In the genomic region with DNA sequence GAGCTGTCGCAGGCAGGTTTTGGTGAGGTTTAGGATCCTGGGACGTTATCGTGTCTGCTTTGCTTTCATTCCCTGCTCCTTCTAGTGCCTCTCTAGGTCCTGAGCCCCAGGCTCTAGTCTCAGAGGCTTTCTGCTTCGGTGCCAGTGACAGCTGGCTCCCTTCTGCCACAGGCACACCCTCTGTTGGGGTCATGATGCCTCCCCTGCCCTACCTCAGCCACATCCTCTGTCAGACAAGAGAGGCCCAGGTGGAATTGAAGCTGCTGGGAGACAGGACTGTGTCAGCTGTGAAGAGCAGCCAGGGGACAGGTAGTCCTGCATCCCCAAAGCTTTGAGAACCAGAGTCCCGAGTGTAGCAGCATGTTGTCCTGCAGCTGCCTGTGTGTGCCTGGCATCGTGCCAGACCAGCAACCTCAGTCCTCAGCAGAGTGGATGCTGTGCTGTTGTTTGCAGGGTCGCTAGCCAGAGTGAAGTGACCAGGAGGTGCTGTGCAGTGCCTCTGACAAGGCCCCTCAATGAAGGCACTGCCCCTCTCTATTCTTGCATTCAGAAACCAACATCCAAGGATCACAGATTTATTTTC, we compare ENCODE assay signal across 14 mouse cellular contexts. TPM values are rescaled to one million over a fixed set of nuclear protein-coding genes. Genes with fewer than 3 reads are reported as not detected.
A peak's percentile ranks its signal among the peaks of the same experiment; 100 is the strongest.
DNase-seq lines count a peak whose midpoint lies in the region; ATAC-seq lines count a peak whose summit lies in the region.
"Had no signal": no experiment of that assay in that cellular context is flagged by ENCODE, and none has a peak within 500 bp of the region (broad histone marks: within the 10 kb centered on the region; RNA-seq: fewer than 3 reads in every experiment).

No protein-coding gene starts in this region.

- no peak for DNase-seq in kidney, adult 8-10 months
- DNase-seq in midbrain, embryonic 11.5 days (ENCODE audit: low spot score, missing footprints): peak; percentile 49
- DNase-seq in thymus, postnatal 0 days (ENCODE audit: low spot score): peak; percentile 77
- no peak for DNase-seq in frontal cortex, postnatal 25 days (ENCODE audit: low spot score in 2 of 2)
- DNase-seq in urinary bladder, postnatal 14 days (ENCODE audit: low spot score): no peak
- DNase-seq in frontal cortex, postnatal 36 days (ENCODE audit: low spot score in 2 of 2): no peak
- DNase-seq: B cell, adult 2 months; embryo, embryonic 11 days; layer of hippocampus, postnatal 36 days; right cerebral cortex, postnatal 4 days had no signal

- H3K4me3 ChIP-seq in kidney, embryonic 14.5 days (ENCODE audit: low read length): no peak overlapping the region
- H3K4me3 ChIP-seq in forebrain, embryonic 15.5 days: no peak overlapping the region
- no peak overlapping the region for H3K4me3 ChIP-seq in midbrain, embryonic 11.5 days (ENCODE audit: low read depth, low read length)

- no peak overlapping the region for H3K9ac ChIP-seq in kidney, embryonic 14.5 days (ENCODE audit: low read depth, low read length)
- peak overlapping the region; percentile 16; the same call in 1 of the 2 replicates for H3K9ac ChIP-seq in forebrain, embryonic 15.5 days (replicated peaks)
- 0 out of 2 replicates have a peak overlapping the region, but pooled peaks have one; percentile 10 for H3K9ac ChIP-seq in midbrain, embryonic 11.5 days (ENCODE audit: low read length)
- H3K9ac ChIP-seq: liver, embryonic 14.5 days had no signal

- no peak overlapping the region for H3K4me2 ChIP-seq in kidney, embryonic 14.5 days (replicated peaks; ENCODE audit: low read depth, low read length)
- no peak overlapping the region for H3K4me2 ChIP-seq in forebrain, embryonic 15.5 days (replicated peaks)
- H3K4me2 ChIP-seq in midbrain, embryonic 11.5 days: no peak overlapping the region

- H3K4me1 ChIP-seq in kidney, embryonic 14.5 days (ENCODE audit: control insufficient read depth, insufficient read depth, low read length): peaks cover 18% of the 10 kb centered on the region; the same call in 1 of the 2 replicates
- H3K4me1 ChIP-seq in forebrain, embryonic 15.5 days: peaks cover 61% of the 10 kb centered on the region
- peaks cover 26% of the 10 kb centered on the region for H3K4me1 ChIP-seq in midbrain, embryonic 11.5 days (ENCODE audit: control insufficient read depth, insufficient read depth, low read length)

- 48% methylated on average over 7 of the region's 7 CpGs for WGBS in kidney, embryonic 14.5 days
- WGBS in forebrain, embryonic 15.5 days: 39% methylated on average over 7 of the region's 7 CpGs
- 74% methylated on average over 7 of the region's 7 CpGs for WGBS in midbrain, embryonic 11.5 days

- H3K9me3 ChIP-seq in kidney, embryonic 14.5 days (ENCODE audit: control insufficient read depth, low read length): no peaks in the 10 kb centered on the region
- no peaks in the 10 kb centered on the region for H3K9me3 ChIP-seq in forebrain, embryonic 15.5 days
- H3K9me3 ChIP-seq in midbrain, embryonic 11.5 days (ENCODE audit: control insufficient read depth, low read length): no peaks in the 10 kb centered on the region

- no peaks in the 10 kb centered on the region for H3K27me3 ChIP-seq in kidney, embryonic 14.5 days (ENCODE audit: control insufficient read depth, insufficient read depth, low read length)
- H3K27me3 ChIP-seq in forebrain, embryonic 15.5 days: no peaks in the 10 kb centered on the region
- H3K27me3 ChIP-seq in midbrain, embryonic 11.5 days (ENCODE audit: control insufficient read depth, insufficient read depth, low read length): no peaks in the 10 kb centered on the region

- H3K27ac ChIP-seq in kidney, embryonic 14.5 days (ENCODE audit: low read depth, low read length): no peak overlapping the region
- peak overlapping the region; percentile 91 for H3K27ac ChIP-seq in forebrain, embryonic 15.5 days (replicated peaks)
- peak overlapping the region; percentile 36; the same call in 1 of the 2 replicates for H3K27ac ChIP-seq in midbrain, embryonic 11.5 days (ENCODE audit: low read depth, low read length)
- H3K27ac ChIP-seq: liver, embryonic 14.5 days had no signal

- peaks cover 5% of the 10 kb centered on the region; the same call in 1 of the 2 replicates for H3K36me3 ChIP-seq in kidney, embryonic 14.5 days (ENCODE audit: control insufficient read depth, insufficient read depth, low read length)
- H3K36me3 ChIP-seq in forebrain, embryonic 15.5 days: no peaks in the 10 kb centered on the region
- no peaks in the 10 kb centered on the region for H3K36me3 ChIP-seq in midbrain, embryonic 11.5 days (ENCODE audit: control insufficient read depth, insufficient read depth, low read length)

- 0 out of 2 replicates have a peak, but pooled peaks have one; percentile 18 for ATAC-seq in kidney, embryonic 14.5 days (ENCODE audit: low FRiP score, low TSS enrichment)
- ATAC-seq in forebrain, embryonic 15.5 days (replicated peaks): no peak
- no peak for ATAC-seq in midbrain, embryonic 11.5 days (ENCODE audit: low FRiP score)
- ATAC-seq: intestine, embryonic 16.5 days had no signal

RNA-seq across cellular contexts. Expression of gene Acsf3, which starts 31.8 kb away (rescaled TPM):
- polyA plus RNA-seq in kidney, embryonic 14.5 days (2014; fragmentation: Nextera tagmentation; extraction: Ambion mirVana): 16.1 and 20.2 TPM in 2 replicates
- polyA plus RNA-seq in forebrain, embryonic 15.5 days (2015; fragmentation: Nextera tagmentation; extraction: Ambion mirVana): 14.6 and 16.4 TPM in 2 replicates
- 13.9 and 14.9 TPM in 2 replicates for polyA plus RNA-seq in midbrain, embryonic 11.5 days (2014; fragmentation: Nextera tagmentation; extraction: Ambion mirVana)
- 13.8 and 14.0 TPM in 2 replicates for polyA plus RNA-seq in thymus, postnatal 0 days (2015; fragmentation: Nextera tagmentation; extraction: Ambion mirVana)

RNA-seq across cellular contexts. Expression of gene Cdh15, which starts 40.7 kb away (rescaled TPM):
- polyA plus RNA-seq in kidney, embryonic 14.5 days (2014; fragmentation: Nextera tagmentation; extraction: Ambion mirVana): 1.1 and 1.2 TPM in 2 replicates
- polyA plus RNA-seq in forebrain, embryonic 15.5 days (2015; fragmentation: Nextera tagmentation; extraction: Ambion mirVana): 1.2 TPM in 2 replicates
- 0.47 and 0.59 TPM in 2 replicates for polyA plus RNA-seq in midbrain, embryonic 11.5 days (2014; fragmentation: Nextera tagmentation; extraction: Ambion mirVana)
- polyA plus RNA-seq in thymus, postnatal 0 days (2015; fragmentation: Nextera tagmentation; extraction: Ambion mirVana): 0.21 and 0.36 TPM in 2 replicates
- polyA plus RNA-seq: liver, embryonic 14.5 days had no signal

Comparison
In these comparisons a context has a peak if more than half of its experiments do, and no peak if none do; other contexts are left out.
1. DNase-seq: peak in midbrain, embryonic 11.5 days (single experiment) and thymus, postnatal 0 days (single experiment); none in kidney, adult 8-10 months (0 of 2), frontal cortex, postnatal 25 days (0 of 2), urinary bladder, postnatal 14 days (single experiment) and frontal cortex, postnatal 36 days (0 of 2).